Mouse (Mus musculus): ENCODE data around the gene Csgalnact2. TPM values are rescaled to one million over a fixed set of nuclear protein-coding genes. Genes with fewer than 3 reads are reported as not detected.

Gene Csgalnact2
- polyA plus RNA-seq (2012; rRNA removed; ENCODE audit: low replicate concordance) = 0.14 and 0.23 TPM in 2 replicates

DNA sequence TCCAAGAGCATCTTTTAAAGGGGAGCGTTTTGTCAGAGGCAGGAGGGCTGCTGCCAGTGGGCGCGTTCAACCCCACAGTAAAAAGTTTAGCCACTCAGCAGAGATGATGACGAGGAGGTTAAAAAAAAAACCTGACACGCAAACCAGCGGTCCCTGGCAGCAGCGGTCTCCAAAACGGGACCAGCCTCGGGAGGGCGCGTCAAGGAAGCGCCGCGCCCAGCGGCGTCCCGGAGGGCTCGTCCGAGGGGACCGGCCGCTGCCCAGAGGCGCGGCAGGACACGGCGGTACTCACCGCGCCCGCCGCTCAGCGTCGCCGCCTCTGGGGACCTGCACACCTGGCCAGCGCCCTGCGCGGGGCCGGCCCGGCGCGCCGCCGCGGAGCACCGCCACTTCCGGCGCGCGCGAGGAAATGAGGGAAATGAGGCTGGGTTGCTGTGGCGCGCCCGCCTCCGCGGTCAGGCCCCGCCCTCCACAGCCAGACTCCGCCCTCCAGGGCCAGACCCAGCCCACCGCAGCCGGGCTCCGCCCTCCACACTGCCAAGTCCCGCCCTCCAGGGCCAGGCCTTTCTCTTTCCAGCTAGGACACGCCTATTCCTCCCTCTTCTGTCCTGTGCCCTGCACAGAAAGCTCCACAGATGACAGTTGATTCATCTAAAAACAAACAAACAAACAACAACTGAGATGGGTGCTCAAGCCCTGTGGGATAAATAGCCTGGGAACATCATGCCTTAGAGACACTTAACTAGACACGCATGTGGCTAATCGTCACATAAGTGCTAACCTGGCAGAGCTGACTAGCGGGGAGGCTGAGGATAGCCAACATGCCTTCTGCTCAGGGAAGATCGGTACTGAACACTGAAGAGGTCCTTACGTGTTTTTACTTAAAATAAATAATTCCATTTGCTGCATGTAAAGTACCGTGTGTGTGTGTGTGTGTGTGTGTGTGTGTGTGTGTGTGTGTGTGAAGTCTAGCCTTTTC, at the start of gene Csgalnact2:
Gene Csgalnact2 (minus strand): TSS at position 410 of the 979 bp plus-strand sequence.

Other genes starting within 250 kb of the Csgalnact2 start
- gene Hnrnpf, start 238.8 kb downstream of the Csgalnact2 start, polyA plus RNA-seq (2012; rRNA removed; ENCODE audit: low replicate concordance) = 56.0 and 58.9 TPM in 2 replicates
- gene Fxyd4, start 201.4 kb downstream of the Csgalnact2 start, polyA plus RNA-seq (2012; rRNA removed; ENCODE audit: low replicate concordance) = not detected in 2 replicates
- gene Rasgef1a, start 127.7 kb downstream of the Csgalnact2 start, polyA plus RNA-seq (2012; rRNA removed; ENCODE audit: low replicate concordance) = 0.09 and 0.11 TPM in 2 replicates
- gene Ret, start 58.6 kb upstream of the Csgalnact2 start, polyA plus RNA-seq (2012; rRNA removed; ENCODE audit: low replicate concordance) = 2.2 and 4.2 TPM in 2 replicates